ENCODE assay signal across 9 mouse cellular contexts in genomic region chr1:156990567-156991494, GRCm38 (mm10). TPM values are rescaled to one million over a fixed set of nuclear protein-coding genes. Genes with fewer than 3 reads are reported as not detected.
A peak's percentile ranks its signal among the peaks of the same experiment; 100 is the strongest.
DNase-seq lines count a peak whose midpoint lies in the region; ATAC-seq and TF ChIP-seq lines count a peak whose summit lies in the region.
"Had no signal": no experiment of that assay in that cellular context is flagged by ENCODE, and none has a peak within 500 bp of the region (broad histone marks: within the 10 kb centered on the region; RNA-seq: fewer than 3 reads in every experiment).

No protein-coding gene starts in this region.

- no peaks in the 10 kb centered on the region for H3K9me3 ChIP-seq in forebrain, embryonic 12.5 days
- no peaks in the 10 kb centered on the region for H3K9me3 ChIP-seq in intestine, postnatal 0 days (ENCODE audit: control insufficient read depth)
- H3K9me3 ChIP-seq: heart, embryonic 10.5 days had no signal

- WGBS in forebrain, embryonic 12.5 days = 80% methylated on average over 14 of the region's 14 CpGs
- WGBS in intestine, postnatal 0 days = 23% methylated on average over 14 of the region's 14 CpGs
- 20% methylated on average over 14 of the region's 14 CpGs for WGBS in small intestine, adult 2 months

- no peak overlapping the region for H3K4me2 ChIP-seq in forebrain, embryonic 12.5 days
- no peak overlapping the region; the same call in 1 of the 2 replicates for H3K4me2 ChIP-seq in intestine, postnatal 0 days (replicated peaks; ENCODE audit: low read depth)

- no peak for TF ChIP-seq POLR2A in small intestine, adult 2 months (IDR thresholded peaks at IDR 0.05; ENCODE audit: low read depth, low read length)

- H3K4me3 ChIP-seq in forebrain, embryonic 12.5 days (replicated peaks) = no peak overlapping the region
- no peak overlapping the region for H3K4me3 ChIP-seq in intestine, postnatal 0 days (ENCODE audit: low read depth, low read length)
- no peak overlapping the region for H3K4me3 ChIP-seq in small intestine, adult 2 months (ENCODE audit: low read depth, low read length)
- H3K4me3 ChIP-seq: heart, embryonic 10.5 days had no signal

- intact Hi-C loops in left cerebral cortex, postnatal 14 days (cut with DNase I) = no loop called here

- no peak for TF ChIP-seq CTCF in intestine, postnatal 0 days (IDR thresholded peaks at IDR 0.05; ENCODE audit: low read depth)
- no peak for TF ChIP-seq CTCF in small intestine, adult 2 months (IDR thresholded peaks at IDR 0.05; ENCODE audit: extremely low read depth, insufficient read length, insufficient replicate concordance, low read depth, low read length)

- peaks cover 29% of the 10 kb centered on the region for H3K4me1 ChIP-seq in forebrain, embryonic 12.5 days
- H3K4me1 ChIP-seq in intestine, postnatal 0 days (replicated peaks; ENCODE audit: control insufficient read depth, insufficient read depth, low read length) = 0 out of 2 replicates have a peak, but pooled peaks cover 3% of the 10 kb centered on the region
- H3K4me1 ChIP-seq in small intestine, adult 2 months (ENCODE audit: control insufficient read depth, insufficient read depth, insufficient read length, low read length) = peaks cover 40% of the 10 kb centered on the region

- peak overlapping the region; percentile 31; the same call in 1 of the 2 replicates for H3K27ac ChIP-seq in forebrain, embryonic 12.5 days
- peak overlapping the region; percentile 78; the same call in 1 of the 2 replicates for H3K27ac ChIP-seq in intestine, postnatal 0 days (ENCODE audit: low read depth, low read length)
- peak overlapping the region; percentile 93 for H3K27ac ChIP-seq in small intestine, adult 2 months (ENCODE audit: insufficient read depth, low read depth, low read length)

- ATAC-seq in forebrain, embryonic 12.5 days (ENCODE audit: low FRiP score) = no peak; the same call in 1 of the 2 replicates
- peak; percentile 92 for ATAC-seq in intestine, postnatal 0 days

- H3K36me3 ChIP-seq in forebrain, embryonic 12.5 days (replicated peaks) = no peaks in the 10 kb centered on the region
- H3K36me3 ChIP-seq in intestine, postnatal 0 days (ENCODE audit: control insufficient read depth, insufficient read depth) = no peaks in the 10 kb centered on the region
- no peaks in the 10 kb centered on the region for H3K36me3 ChIP-seq in small intestine, adult 2 months (ENCODE audit: control insufficient read depth, insufficient read depth, low read length)
- H3K36me3 ChIP-seq: heart, embryonic 10.5 days had no signal

- H3K9ac ChIP-seq in forebrain, embryonic 12.5 days = no peak overlapping the region
- H3K9ac ChIP-seq in intestine, postnatal 0 days (ENCODE audit: low read depth, low read length) = no peak overlapping the region

- H3K27me3 ChIP-seq in forebrain, embryonic 12.5 days = no peaks in the 10 kb centered on the region
- no peaks in the 10 kb centered on the region for H3K27me3 ChIP-seq in intestine, postnatal 0 days (replicated peaks; ENCODE audit: control insufficient read depth, insufficient read depth, low read length)
- H3K27me3 ChIP-seq in small intestine, adult 2 months (ENCODE audit: control insufficient read depth, insufficient read depth, low read length) = no peaks in the 10 kb centered on the region

- peak; percentile 42 for DNase-seq in thymus, postnatal 14 days
- DNase-seq in thymus, adult 18-20 months = no peak
- no peak for DNase-seq in left cerebral cortex, postnatal 14 days (ENCODE audit: low spot score in 2 of 2)
- DNase-seq in layer of hippocampus, postnatal 14 days (ENCODE audit: low spot score in 2 of 2) = no peak
- DNase-seq in cerebellum, adult 9-11 months = no peak

RNA-seq across cellular contexts. Expression of gene Ralgps2, which starts 51.4 kb away (rescaled TPM):
- polyA plus RNA-seq in forebrain, embryonic 12.5 days (2016; fragmentation: Nextera tagmentation; extraction: Ambion mirVana) = 109 and 111 TPM in 2 replicates
- polyA plus RNA-seq in intestine, postnatal 0 days (2015; fragmentation: Nextera tagmentation; extraction: Ambion mirVana) = 34.1 and 35.5 TPM in 2 replicates
- polyA plus RNA-seq in small intestine, adult 2 months (2012; rRNA removed) = 6.5 and 21.6 TPM in 2 replicates
- total RNA-seq in left cerebral cortex, postnatal 14 days (2021) = 10 to 100 TPM; 43.3 to 54.7 TPM
- total RNA-seq in layer of hippocampus, postnatal 14 days (2021) = 10 to 100 TPM; 79.0 to 96.0 TPM

Comparison
In these comparisons a context has a peak if more than half of its experiments do, and no peak if none do; other contexts are left out.
1. H3K27ac ChIP-seq: peak in every context shown above with its lines; median percentile 93 in small intestine, adult 2 months; 78 in intestine, postnatal 0 days; 31 in forebrain, embryonic 12.5 days.